Mouse (Mus musculus) midbrain, embryonic 14.5 days (tissue): ENCODE measurements around the gene Olfr959. TPM values are rescaled to one million over a fixed set of nuclear protein-coding genes. Genes with fewer than 3 reads are reported as not detected.

Experiments used
- ATAC-seq: fragments of 200-750 bp; cut with Nextera tagmentation; 2 replicates; pipeline ENCODE4 v1.8.0; 2017; ENCODE audit warnings: moderate number of reproducible peaks, moderate library complexity; ENCODE audit not compliant: low FRiP score, low TSS enrichment
- DNase-seq: peaks from one replicate; pipeline ENCODE4 v3.0.0-alpha.2; 2015
- H3K27ac ChIP-seq: fragments of 300-500 bp; sonication (generic); replicated peaks from 2 replicates; pipeline ENCODE4 v1.5.1; 2014; ENCODE audit warnings: mild to moderate bottlenecking, low read depth, low read length, moderate library complexity
- H3K27me3 ChIP-seq: fragments of 300-500 bp; sonication (generic); 2 replicates; pipeline ENCODE4 v1.6.1; 2014; ENCODE audit warnings: low read length, control low read depth, mixed read lengths; ENCODE audit not compliant: control insufficient read depth, insufficient read depth
- H3K36me3 ChIP-seq: fragments of 300-500 bp; sonication (generic); 2 replicates; pipeline ENCODE4 v1.6.1; 2014; ENCODE audit warnings: low read length, control low read depth; ENCODE audit not compliant: control insufficient read depth, insufficient read depth
- H3K4me1 ChIP-seq: fragments of 300-500 bp; sonication (generic); 2 replicates; pipeline ENCODE4 v1.6.1; 2014; ENCODE audit warnings: mild to moderate bottlenecking, antibody characterized with exemption, low read length, control low read depth; ENCODE audit not compliant: control insufficient read depth, insufficient read depth
- H3K4me2 ChIP-seq: fragments of 300-500 bp; sonication (generic); 2 replicates; pipeline ENCODE4 v1.6.1; 2014; ENCODE audit warnings: mild to moderate bottlenecking, low read length, moderate library complexity
- H3K4me3 ChIP-seq: fragments of 300-500 bp; sonication (generic); replicated peaks from 2 replicates; pipeline ENCODE4 v1.5.1; 2014; ENCODE audit warnings: low read depth, low read length
- H3K9ac ChIP-seq: fragments of 300-500 bp; sonication (generic); replicated peaks from 2 replicates; pipeline ENCODE4 v1.6.1; 2014; ENCODE audit warnings: mild to moderate bottlenecking, low read length, moderate library complexity
- H3K9me3 ChIP-seq: fragments of 300-500 bp; sonication (generic); 2 replicates; pipeline ENCODE4 v1.6.1; 2016; ENCODE audit warnings: low read length, control low read depth, mixed read lengths; ENCODE audit not compliant: control insufficient read depth
- WGBS: fragments of 180-500 bp; shearing (Covaris S2); extraction: QIAGEN DNeasy Blood & Tissue Kit; methylation state at CpG from one replicate; pipeline ENCODE4 v1.1.7; 2014; 5-methylcytosine and 5-hydroxymethylcytosine counted together
- polyA plus RNA-seq: library from polyadenylated mRNA; unstranded; fragments of >200 nt; fragmentation: Nextera tagmentation; extraction: Ambion mirVana; gene quantifications from 2 replicates; pipeline ENCODE4 v1.2.1, GENCODE M21; 2014

Gene Olfr959
- not detected in 2 replicates for polyA plus RNA-seq

GRCm38 (mm10) chr9:39575469-39575868 lies at the start of gene Olfr959:
Gene Olfr959 (minus strand): TSS chr9:39575569.
- no peak for ATAC-seq
- Histone ChIP-seq H3K27ac (no peak within 1 kb of the TSS), H3K9me3 (no peaks in the 10 kb centered on the region), H3K4me2 (no peak within 1 kb of the TSS), H3K4me1 (no peaks in the 10 kb centered on the region), H3K4me3 (no peak within 1 kb of the TSS), H3K36me3 (no peaks in the 10 kb centered on the region), H3K9ac (no peak within 1 kb of the TSS), H3K27me3 (no peaks in the 10 kb centered on the region)
- no peak for DNase-seq
- WGBS: 91% methylated on average over 3 of the region's 3 CpGs

- H3K4me1 ChIP-seq: no peaks in the 10 kb centered on the region
- ATAC-seq: no peak
- H3K36me3 ChIP-seq: no peaks in the 10 kb centered on the region
Measured at GRCm38 (mm10) chr9:39624711-39625110, 49.3 kb upstream of the Olfr959 start.

GRCm38 (mm10) chr9:39623783-39624182 lies 48.4 kb upstream of the Olfr959 start:
- Histone ChIP-seq H3K4me3 (no peak overlapping the region), H3K27me3 (no peaks in the 10 kb centered on the region), H3K9ac (no peak overlapping the region), H3K27ac (no peak overlapping the region), H3K36me3 (no peaks in the 10 kb centered on the region), H3K4me1 (no peaks in the 10 kb centered on the region), H3K4me2 (no peak overlapping the region), H3K9me3 (no peaks in the 10 kb centered on the region)
- ATAC-seq (no peak), DNase-seq (no peak)
- WGBS: 93% methylated on average over 3 of the region's 3 CpGs

More at GRCm38 (mm10) chr9:39624711-39625110, 49.3 kb upstream of the Olfr959 start:
- H3K27me3 ChIP-seq: no peaks in the 10 kb centered on the region
- no peak overlapping the region for H3K27ac ChIP-seq
- H3K4me2 ChIP-seq: no peak overlapping the region
- WGBS: 88% methylated on average over 2 of the region's 2 CpGs
- no peak for DNase-seq
- no peak overlapping the region for H3K9ac ChIP-seq
- H3K9me3 ChIP-seq: no peaks in the 10 kb centered on the region
- no peak overlapping the region for H3K4me3 ChIP-seq

GRCm38 (mm10) chr9:39621073-39621472 lies 45.7 kb upstream of the Olfr959 start, which contains the start of gene Olfr960:
Gene Olfr960 (plus strand): TSS chr9:39621373.
- H3K4me3 ChIP-seq: no peak within 1 kb of the TSS
- no peaks in the 10 kb centered on the region for H3K27me3 ChIP-seq
- H3K36me3 ChIP-seq: no peaks in the 10 kb centered on the region
- H3K4me2 ChIP-seq: no peak within 1 kb of the TSS
- H3K4me1 ChIP-seq: no peaks in the 10 kb centered on the region
- ATAC-seq (no peak), DNase-seq (no peak)
- H3K9me3 ChIP-seq: no peaks in the 10 kb centered on the region
- WGBS: 60% methylated on average over 1 of the region's 1 CpGs
- no peak within 1 kb of the TSS for H3K27ac ChIP-seq
- no peak within 1 kb of the TSS for H3K9ac ChIP-seq

- Histone ChIP-seq H3K27ac (no peak overlapping the region), H3K27me3 (no peaks in the 10 kb centered on the region), H3K36me3 (no peaks in the 10 kb centered on the region), H3K4me3 (no peak overlapping the region), H3K9me3 (no peaks in the 10 kb centered on the region), H3K4me1 (no peaks in the 10 kb centered on the region), H3K9ac (no peak overlapping the region), H3K4me2 (no peak overlapping the region)
- 54% methylated on average over 1 of the region's 1 CpGs for WGBS
- ATAC-seq (peak; percentile 55; the same call in 1 of the 2 replicates), DNase-seq (peak; percentile 82)
Measured at GRCm38 (mm10) chr9:39611953-39612352, 36.6 kb upstream of the Olfr959 start.

GRCm38 (mm10) chr9:39610355-39610754 lies 35.0 kb upstream of the Olfr959 start, which contains the start of gene Olfr148:
Gene Olfr148 (plus strand): TSS chr9:39610655.
- no peak within 1 kb of the TSS for H3K4me2 ChIP-seq
- ATAC-seq (no peak), DNase-seq (no peak)
- no peak within 1 kb of the TSS for H3K4me3 ChIP-seq
- no peaks in the 10 kb centered on the region for H3K9me3 ChIP-seq
- no peaks in the 10 kb centered on the region for H3K36me3 ChIP-seq
- no peaks in the 10 kb centered on the region for H3K4me1 ChIP-seq
- no peak within 1 kb of the TSS for H3K27ac ChIP-seq
- H3K9ac ChIP-seq: no peak within 1 kb of the TSS
- WGBS: 70% methylated on average over 3 of the region's 3 CpGs
- no peaks in the 10 kb centered on the region for H3K27me3 ChIP-seq

GRCm38 (mm10) chr9:39608497-39608896 lies 33.1 kb upstream of the Olfr959 start:
- ATAC-seq: no peak
- H3K36me3 ChIP-seq: no peaks in the 10 kb centered on the region

GRCm38 (mm10) chr9:39603999-39604453 lies 28.7 kb upstream of the Olfr959 start, which contains the start of gene AW551984:
Gene AW551984 (minus strand): TSS chr9:39604403.
- Histone ChIP-seq H3K36me3 (no peaks in the 10 kb centered on the region), H3K4me2 (peak within 1 kb of the TSS; percentile 57), H3K27me3 (no peaks in the 10 kb centered on the region), H3K9me3 (no peaks in the 10 kb centered on the region), H3K4me1 (0 out of 2 replicates have a peak, but pooled peaks cover 3% of the 10 kb centered on the region), H3K9ac (peak within 1 kb of the TSS; percentile 40), H3K4me3 (peak within 1 kb of the TSS; percentile 36), H3K27ac (peak within 1 kb of the TSS; percentile 66)
- WGBS: 0% methylated on average over 8 of the region's 8 CpGs
- no peak for ATAC-seq
- peak; percentile 66 for DNase-seq

More at GRCm38 (mm10) chr9:39608497-39608896, 33.1 kb upstream of the Olfr959 start:
- H3K4me3 ChIP-seq: no peak overlapping the region
- no peak overlapping the region for H3K27ac ChIP-seq
- H3K4me2 ChIP-seq: no peak overlapping the region
- no peak for DNase-seq
- H3K4me1 ChIP-seq: 0 out of 2 replicates have a peak, but pooled peaks cover 2% of the 10 kb centered on the region
- no peaks in the 10 kb centered on the region for H3K9me3 ChIP-seq
- H3K9ac ChIP-seq: no peak overlapping the region
- H3K27me3 ChIP-seq: no peaks in the 10 kb centered on the region

- peak overlapping the region; percentile 66 for H3K27ac ChIP-seq
- no peaks in the 10 kb centered on the region for H3K36me3 ChIP-seq
- ATAC-seq (peak; percentile 69; the same call in 1 of the 2 replicates), DNase-seq (peak; percentile 66)
- peak overlapping the region; percentile 57 for H3K4me2 ChIP-seq
- no peaks in the 10 kb centered on the region for H3K9me3 ChIP-seq
- H3K9ac ChIP-seq: peak overlapping the region; percentile 40
- H3K4me1 ChIP-seq: 0 out of 2 replicates have a peak, but pooled peaks cover 3% of the 10 kb centered on the region
- no peaks in the 10 kb centered on the region for H3K27me3 ChIP-seq
- peak overlapping the region; percentile 36 for H3K4me3 ChIP-seq
- WGBS: under 1% methylated on average over 9 of the region's 9 CpGs
Measured at GRCm38 (mm10) chr9:39603333-39603845, 28.0 kb upstream of the Olfr959 start.
